Mouse (Mus musculus): Measurements from ENCODE around the gene Pdzk1.

DNA sequence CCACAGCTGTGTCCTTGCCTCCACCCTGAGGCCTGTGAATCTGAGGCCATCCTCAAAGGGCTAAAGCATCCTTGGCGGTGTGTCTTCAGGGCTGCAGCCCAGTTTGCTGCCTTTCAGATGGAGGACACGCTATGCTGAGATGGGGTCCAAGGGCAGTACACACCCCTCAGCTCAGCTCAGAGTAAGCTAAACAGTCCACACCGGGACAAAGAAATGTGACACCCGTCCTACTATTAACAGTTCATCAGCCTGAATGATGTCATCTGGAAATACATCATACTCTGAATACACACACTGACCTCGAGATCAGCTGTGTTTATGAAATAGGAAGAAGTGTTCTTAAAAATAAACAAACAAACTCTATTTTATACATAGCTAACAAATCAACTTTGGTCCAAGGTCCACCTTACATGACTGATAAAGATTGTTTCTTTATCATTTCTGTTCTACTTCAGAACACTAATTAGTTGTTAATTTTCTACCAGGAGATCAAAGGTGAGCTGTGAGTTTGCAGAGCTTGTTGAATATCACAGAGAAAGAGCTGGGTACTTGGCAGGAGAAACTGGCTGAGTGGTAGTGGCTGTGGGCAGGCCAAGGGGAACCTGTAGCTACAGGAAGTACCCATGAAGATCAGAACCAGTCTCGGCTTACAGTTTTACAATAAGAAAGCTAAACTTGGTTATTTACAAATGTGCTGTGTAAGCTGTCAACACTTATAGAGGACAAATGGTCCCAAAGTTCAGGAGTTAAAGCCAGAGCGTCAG, 45.9 kb downstream of the Pdzk1 start:
- no peak for TF ChIP-seq CTCF (IDR thresholded peaks at IDR 0.05; ENCODE audit: borderline replicate concordance, insufficient read depth, low read length)
- TF ChIP-seq POLR2A (IDR thresholded peaks at IDR 0.05; ENCODE audit: low read depth, low read length) = no peak

Data from embryonic fibroblast, embryonic 13.5 days (primary cell).